ENCODE assay signal across 28 mouse cellular contexts in genomic region chr11:62072406-62072805, GRCm38 (mm10).
"Had no signal": no experiment of that assay in that cellular context is flagged by ENCODE, and none has a peak within 500 bp of the region (broad histone marks: within the 10 kb centered on the region; RNA-seq: fewer than 3 reads in every experiment).

No protein-coding gene starts in this region.

- H3K9me3 ChIP-seq: embryonic facial prominence, embryonic 10.5 days; embryonic facial prominence, embryonic 12.5 days; embryonic facial prominence, embryonic 13.5 days; embryonic facial prominence, embryonic 15.5 days; forebrain, embryonic 10.5 days; forebrain, embryonic 12.5 days; forebrain, embryonic 13.5 days; forebrain, embryonic 15.5 days had no signal

- H3K36me3 ChIP-seq: embryonic facial prominence, embryonic 10.5 days; embryonic facial prominence, embryonic 12.5 days; embryonic facial prominence, embryonic 13.5 days; embryonic facial prominence, embryonic 15.5 days; forebrain, embryonic 10.5 days; forebrain, embryonic 12.5 days; forebrain, embryonic 15.5 days had no signal

- DNase-seq: cerebellum, adult 2 months; cerebellum, adult 8-10 months; cerebellum, adult 9-10 months; cerebellum, adult 9-11 months; cerebellum, postnatal 10 days; cerebellum, postnatal 14 days; cerebellum, postnatal 25 days; cerebellum, postnatal 36 days; embryo, embryonic 11 days; forebrain, postnatal 0 days; gastrocnemius, adult 2 months; gastrocnemius, postnatal 10 days; gastrocnemius, postnatal 14 days; gastrocnemius, postnatal 25 days; gastrocnemius, postnatal 36 days; heart, adult 18-20 months; heart, adult 2 months had no signal

- H3K9ac ChIP-seq: embryonic facial prominence, embryonic 12.5 days; embryonic facial prominence, embryonic 13.5 days; embryonic facial prominence, embryonic 15.5 days; forebrain, embryonic 12.5 days; forebrain, embryonic 13.5 days; forebrain, embryonic 15.5 days; forebrain, postnatal 0 days had no signal

- H3K4me3 ChIP-seq: embryonic facial prominence, embryonic 10.5 days; embryonic facial prominence, embryonic 12.5 days; embryonic facial prominence, embryonic 13.5 days; embryonic facial prominence, embryonic 15.5 days; erythroblast, embryonic 14.5 days; forebrain, embryonic 10.5 days; forebrain, embryonic 12.5 days; forebrain, embryonic 13.5 days; forebrain, embryonic 15.5 days; gastrocnemius, adult 2 months; heart, adult 2 months had no signal

- H3K4me1 ChIP-seq: embryonic facial prominence, embryonic 15.5 days had no signal

- H3K27ac ChIP-seq: embryonic facial prominence, embryonic 10.5 days; embryonic facial prominence, embryonic 12.5 days; embryonic facial prominence, embryonic 13.5 days; embryonic facial prominence, embryonic 15.5 days; forebrain, embryonic 10.5 days; forebrain, embryonic 12.5 days; forebrain, embryonic 13.5 days; forebrain, embryonic 15.5 days; gastrocnemius, adult 2 months; heart, adult 2 months had no signal

- H3K27me3 ChIP-seq: embryonic facial prominence, embryonic 12.5 days; embryonic facial prominence, embryonic 13.5 days; embryonic facial prominence, embryonic 15.5 days; forebrain, embryonic 12.5 days; forebrain, embryonic 13.5 days; forebrain, embryonic 15.5 days had no signal

- ATAC-seq: forebrain, embryonic 13.5 days; forebrain, embryonic 14.5 days; forebrain, embryonic 15.5 days; forebrain, embryonic 16.5 days; forebrain, postnatal 0 days had no signal

- H3K4me2 ChIP-seq: embryonic facial prominence, embryonic 12.5 days; embryonic facial prominence, embryonic 13.5 days; embryonic facial prominence, embryonic 15.5 days; forebrain, embryonic 12.5 days; forebrain, embryonic 13.5 days; forebrain, embryonic 15.5 days had no signal
